Mouse (Mus musculus): ENCODE measurements around the gene Cdk10.

DNA sequence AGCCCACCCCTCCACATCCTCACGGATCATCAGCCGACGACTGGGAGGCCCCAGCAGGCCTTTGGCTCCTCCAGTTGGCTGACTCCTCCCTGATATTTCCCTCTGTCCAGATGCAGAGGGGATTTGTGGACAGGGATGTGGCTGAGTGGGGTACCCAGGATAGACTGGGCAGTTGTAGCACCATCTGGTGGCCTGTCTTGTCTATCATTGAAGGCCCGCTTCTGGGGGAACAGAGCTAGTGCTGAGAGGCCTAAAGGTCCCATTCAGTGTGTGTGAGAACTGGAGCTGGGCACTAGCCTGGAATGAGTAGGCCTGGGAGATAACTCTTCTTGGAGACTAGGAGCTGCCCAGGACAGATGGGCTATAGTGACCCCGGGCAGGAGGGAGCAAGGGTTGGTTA is 7.1 kb downstream of the Cdk10 start:
- TF ChIP-seq CTCF (IDR thresholded peaks at IDR 0.05; ENCODE audit: control insufficient read depth, insufficient read depth, low read length) (no peak), POLR2A (IDR thresholded peaks at IDR 0.05; ENCODE audit: borderline replicate concordance, control insufficient read depth, low read depth, low read length) (no peak)
